Mouse (Mus musculus) small intestine, adult 2 months (tissue): ENCODE data around the gene Ccnd3. TPM values are rescaled to one million over a fixed set of nuclear protein-coding genes. Genes with fewer than 3 reads are reported as not detected.
"Not testable (repeated sequence)": the region's sequence is repeated elsewhere in the genome, so short reads cannot be mapped to it uniquely, and the experiment has no call there.

Experiments
- H3K27ac ChIP-seq: fragments of 200-500 bp; 2 replicates; pipeline ENCODE4 v1.5.1; 2012; ENCODE audit warnings: low read depth, low read length, control low read depth, inconsistent platforms; ENCODE audit not compliant: insufficient read depth
- H3K27me3 ChIP-seq: fragments of 200-500 bp; 2 replicates; pipeline ENCODE4 v1.6.1; 2012; ENCODE audit warnings: mild to moderate bottlenecking, moderate library complexity, low read length, inconsistent platforms; ENCODE audit not compliant: control insufficient read depth, insufficient read depth
- H3K36me3 ChIP-seq: fragments of 200-500 bp; 2 replicates; pipeline ENCODE4 v1.6.1; 2012; ENCODE audit warnings: mild to moderate bottlenecking, low read length, control low read depth, inconsistent platforms; ENCODE audit not compliant: control insufficient read depth, insufficient read depth
- H3K4me1 ChIP-seq: fragments of 200-500 bp; 2 replicates; pipeline ENCODE4 v1.6.1; 2012; ENCODE audit warnings: low read length, inconsistent platforms, mixed read lengths; ENCODE audit not compliant: control insufficient read depth, insufficient read depth, insufficient read length
- H3K4me3 ChIP-seq: fragments of 200-500 bp; 2 replicates; pipeline ENCODE4 v1.5.1; 2012; ENCODE audit warnings: low read depth, mild to moderate bottlenecking, control low read depth, inconsistent platforms, low read length, moderate library complexity
- CTCF ChIP-seq: fragments of 200-500 bp; IDR thresholded peaks from 2 replicates; pipeline ENCODE4 v1.5.1; 2012; ENCODE audit warnings: low read depth, mild to moderate bottlenecking, control low read depth, inconsistent platforms, low read length, moderate library complexity, mixed read lengths; ENCODE audit not compliant: insufficient replicate concordance, insufficient read length; ENCODE audit errors: extremely low read depth
- POLR2A ChIP-seq: fragments of 200-500 bp; IDR thresholded peaks from 2 replicates; pipeline ENCODE4 v1.6.1; 2012; ENCODE audit warnings: low read depth, mild to moderate bottlenecking, control low read depth, inconsistent platforms, low read length, moderate library complexity
- WGBS: fragments of 180-500 bp; shearing (Covaris S2); methylation state at CpG from one replicate; pipeline ENCODE4 v1.1.7; 2018; 5-methylcytosine and 5-hydroxymethylcytosine counted together
- polyA plus RNA-seq: library from polyadenylated mRNA; depleted of rRNA; stranded (reverse); fragments of >200 nt; gene quantifications from 2 replicates; pipeline ENCODE4 v1.2.3, GENCODE M21; 2012

The Ccnd3 gene
- polyA plus RNA-seq, 1 experiment, result 54.9 TPM

DNA sequence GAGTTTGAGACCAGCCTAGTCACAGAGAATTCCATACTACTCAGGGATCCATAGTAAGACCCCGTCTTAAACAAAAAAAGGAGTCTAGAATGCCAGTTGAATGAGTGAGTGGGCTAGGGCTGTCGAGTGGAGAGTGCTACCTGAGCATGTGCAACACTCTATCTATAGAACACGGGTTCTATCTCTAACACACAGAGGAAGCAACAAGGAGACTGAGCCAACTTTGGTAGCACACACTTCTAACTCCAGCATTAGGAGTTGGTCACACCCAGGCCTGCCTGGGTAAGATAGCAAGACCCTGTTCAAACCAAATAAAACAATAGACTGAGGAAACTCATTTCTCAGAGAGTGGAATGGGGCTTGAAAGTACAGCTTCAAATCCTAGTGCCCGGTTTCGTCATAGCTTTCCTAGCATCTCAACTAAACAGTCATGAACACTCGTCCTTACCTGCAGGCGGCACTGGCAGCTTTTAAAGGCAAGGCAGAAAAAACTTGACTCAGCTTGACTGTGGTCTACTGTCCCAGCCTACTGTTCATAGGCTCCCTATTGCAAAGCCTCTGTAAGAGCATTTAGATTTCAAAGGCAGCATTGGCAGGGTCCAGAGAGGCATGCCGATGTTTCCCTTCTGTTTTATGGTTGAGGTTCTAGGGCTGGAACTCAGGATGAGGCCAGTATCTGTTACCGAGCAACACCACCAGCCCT is 112.9 kb downstream of the Ccnd3 start:
- H3K4me3 ChIP-seq, result no peak overlapping the region
- WGBS, result 90% methylated on average over 9 of the region's 9 CpGs
- H3K27me3 ChIP-seq, result no peaks in the 10 kb centered on the region
- no peaks in the 10 kb centered on the region; the same call in 1 of the 2 replicates for H3K4me1 ChIP-seq
- peaks cover 39% of the 10 kb centered on the region for H3K36me3 ChIP-seq
- no peak for TF ChIP-seq POLR2A
- TF ChIP-seq CTCF, result no peak
- no peak overlapping the region for H3K27ac ChIP-seq

DNA sequence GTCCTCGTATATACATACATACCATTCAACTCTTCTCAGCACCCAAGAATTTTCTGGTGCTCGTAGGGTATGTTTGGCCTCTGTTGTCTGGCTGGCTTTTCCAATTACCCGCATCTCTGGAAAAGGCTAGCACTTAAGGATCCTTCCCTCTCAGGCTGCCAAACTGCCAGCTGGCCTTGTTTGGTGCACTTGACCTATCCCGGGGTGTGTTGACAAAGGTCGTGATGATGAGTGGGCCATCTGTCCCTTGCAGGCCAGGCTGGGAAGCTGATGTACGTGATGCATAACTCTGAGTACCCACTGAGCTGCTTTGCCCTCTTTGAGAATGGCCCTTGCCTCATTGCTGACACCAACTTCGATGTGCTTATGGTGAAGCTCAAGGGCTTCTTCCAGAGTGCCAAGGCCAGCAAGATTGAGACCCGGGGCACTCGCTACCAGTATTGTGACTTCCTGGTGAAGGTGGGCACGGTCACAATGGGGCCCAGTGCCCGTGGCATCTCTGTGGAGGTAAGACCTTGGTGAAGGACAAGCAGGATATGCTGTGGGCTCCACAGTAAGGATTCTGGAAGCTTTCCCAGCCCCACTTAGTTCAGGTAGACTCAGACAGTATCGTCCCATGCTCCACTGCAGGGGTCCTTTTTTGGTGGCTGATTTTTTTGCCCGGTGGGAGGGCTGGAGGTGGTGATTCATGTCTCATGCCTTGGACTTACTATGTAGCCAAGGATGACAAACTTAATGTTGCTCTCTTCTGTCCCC is 113.9 kb downstream of the Ccnd3 start:
- H3K4me1 ChIP-seq, result no peaks in the 10 kb centered on the region
- no peak overlapping the region for H3K27ac ChIP-seq
- H3K4me3 ChIP-seq, result no peak overlapping the region
- H3K27me3 ChIP-seq, result no peaks in the 10 kb centered on the region
- peaks cover 48% of the 10 kb centered on the region for H3K36me3 ChIP-seq
- 86% methylated on average over 13 of the region's 13 CpGs for WGBS
- TF ChIP-seq POLR2A, result no peak
- TF ChIP-seq CTCF, result no peak

DNA sequence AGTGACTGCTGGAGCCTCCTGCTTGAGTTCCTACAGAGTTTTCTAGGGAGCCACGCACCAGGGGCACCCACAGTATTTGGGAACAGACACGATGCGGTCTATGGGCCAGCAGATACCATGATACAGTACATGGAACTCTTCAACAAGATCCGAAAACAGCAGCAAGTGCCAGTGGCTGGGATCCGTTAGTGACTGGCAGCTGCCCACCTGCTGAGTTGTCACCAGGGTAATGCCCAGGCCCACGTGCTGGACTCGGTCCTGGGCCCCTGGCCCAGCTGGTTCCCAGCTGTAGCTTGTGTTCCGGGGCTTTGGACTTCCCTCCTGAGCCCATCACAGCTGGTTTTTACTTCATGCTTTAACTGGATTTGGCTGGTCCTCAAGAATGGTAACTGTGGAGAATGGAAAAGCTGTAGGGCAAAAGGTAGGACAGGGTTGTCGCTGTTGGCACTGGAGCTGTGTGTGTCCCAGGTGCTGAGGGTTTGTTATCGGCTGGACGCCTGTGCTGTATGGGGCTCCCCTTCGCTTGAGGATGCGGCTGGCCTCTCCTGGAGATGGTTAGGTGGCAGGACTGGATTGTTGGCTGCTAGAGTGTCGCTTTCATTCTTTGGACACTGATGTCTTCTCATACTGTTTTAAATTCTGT is 118.2 kb downstream of the Ccnd3 start:
- H3K36me3 ChIP-seq, result peaks cover 43% of the 10 kb centered on the region
- H3K27ac ChIP-seq, result no peak overlapping the region
- WGBS, result 93% methylated on average over 14 of the region's 14 CpGs
- no peaks in the 10 kb centered on the region for H3K27me3 ChIP-seq
- peaks cover 2% of the 10 kb centered on the region; the same call in 1 of the 2 replicates for H3K4me1 ChIP-seq
- no peak for TF ChIP-seq CTCF
- TF ChIP-seq POLR2A, result no peak
- no peak overlapping the region for H3K4me3 ChIP-seq

DNA sequence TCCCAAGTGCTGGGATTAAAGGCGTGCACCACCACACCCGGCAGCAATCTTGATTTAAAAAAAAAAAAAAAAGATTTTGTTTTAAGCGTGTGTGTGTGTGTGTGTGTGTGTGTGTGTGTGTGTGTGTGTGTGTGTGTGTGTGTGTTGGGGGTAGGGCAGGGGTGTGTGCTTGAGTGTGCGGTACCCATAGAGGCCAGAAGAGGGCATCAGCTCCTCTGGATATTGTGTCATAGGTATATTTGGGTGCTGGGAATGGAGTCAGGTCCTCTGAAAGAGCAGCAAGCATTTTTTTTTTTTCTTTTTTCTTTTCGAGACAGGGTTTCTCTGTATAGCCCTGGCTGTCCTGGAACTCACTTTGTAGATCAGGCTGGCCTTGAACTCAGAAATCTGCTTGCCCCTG is 119.7 kb downstream of the Ccnd3 start:
- 99% methylated on average over 5 of the region's 5 CpGs for WGBS
- not testable (repeated sequence) for H3K4me3 ChIP-seq, H3K4me1 ChIP-seq, H3K27me3 ChIP-seq, H3K27ac ChIP-seq
- H3K36me3 ChIP-seq, result peaks cover 34% of the 10 kb centered on the region

DNA sequence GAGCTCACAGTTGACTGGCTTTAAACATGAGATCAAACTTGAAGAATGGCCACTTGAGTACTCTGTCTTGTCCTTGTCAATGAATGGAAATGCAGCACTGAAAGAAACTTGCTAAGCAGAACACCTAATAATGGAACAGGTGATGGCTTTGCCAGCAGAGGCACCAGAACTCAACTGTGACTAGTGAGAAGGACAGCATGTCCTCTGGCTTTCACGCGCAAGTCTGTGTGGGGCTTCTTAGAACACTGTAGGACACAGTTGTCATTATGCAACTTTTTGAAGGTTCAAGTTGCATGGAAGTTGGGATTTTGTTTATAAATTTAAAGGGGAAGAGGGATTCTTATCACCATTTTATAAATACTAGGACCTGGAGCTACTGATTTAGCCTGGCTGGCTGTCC is 120.2 kb downstream of the Ccnd3 start:
- no peak for TF ChIP-seq CTCF
- H3K4me3 ChIP-seq, result no peak overlapping the region
- WGBS, result 98% methylated on average over 2 of the region's 2 CpGs

DNA sequence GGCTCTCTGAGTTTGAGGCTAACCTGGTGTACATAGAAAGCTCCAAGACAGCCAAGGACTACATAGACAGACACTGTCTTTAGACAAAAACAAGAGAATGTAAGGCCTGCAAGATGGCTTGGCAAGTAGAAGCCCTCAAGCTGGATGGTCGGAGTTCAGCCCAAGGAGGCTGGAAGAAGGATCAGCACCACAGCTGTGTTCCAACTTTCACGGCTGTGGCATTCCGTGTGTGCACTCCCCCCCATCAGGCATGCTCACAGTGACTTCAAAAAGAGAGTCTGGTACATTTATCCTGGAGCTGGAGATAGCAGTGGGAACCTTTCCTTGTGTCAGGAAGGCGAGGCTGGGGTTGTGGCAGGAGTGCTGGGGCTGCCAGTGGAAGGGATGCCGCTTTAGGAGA is 121.2 kb downstream of the Ccnd3 start:
- WGBS, result 85% methylated on average over 5 of the region's 5 CpGs
- H3K4me3 ChIP-seq, result no peak overlapping the region
- H3K4me1 ChIP-seq, result peaks cover 6% of the 10 kb centered on the region; the same call in 1 of the 2 replicates
- H3K27me3 ChIP-seq, result no peaks in the 10 kb centered on the region
- TF ChIP-seq POLR2A, result no peak
- no peak for TF ChIP-seq CTCF
- H3K27ac ChIP-seq, result no peak overlapping the region
- peaks cover 24% of the 10 kb centered on the region for H3K36me3 ChIP-seq

More for the DNA sequence above, 120.2 kb downstream of the Ccnd3 start:
- Histone ChIP-seq H3K4me1 (peaks cover 2% of the 10 kb centered on the region; the same call in 1 of the 2 replicates), H3K27me3 (no peaks in the 10 kb centered on the region), H3K27ac (no peak overlapping the region), H3K36me3 (peaks cover 29% of the 10 kb centered on the region)

DNA sequence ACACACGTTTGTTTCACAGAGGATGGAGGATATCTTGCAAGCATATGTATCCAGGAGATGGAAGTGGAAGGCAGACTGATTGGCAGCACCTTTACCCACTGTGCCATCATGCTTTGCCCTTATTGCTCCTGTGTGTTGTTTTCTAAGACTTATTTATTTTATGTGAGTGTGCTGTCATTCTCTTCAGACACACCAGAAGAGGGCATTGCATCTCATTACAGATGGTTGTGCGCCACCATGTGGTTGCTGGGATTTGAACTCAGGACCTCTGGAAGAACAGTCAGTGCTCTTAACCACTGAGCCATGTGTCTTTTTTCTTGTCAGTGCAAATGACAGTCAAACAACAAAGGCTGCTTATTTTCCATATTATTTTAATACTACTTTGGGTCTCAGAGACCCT is 122.9 kb downstream of the Ccnd3 start:
- no peak overlapping the region for H3K4me3 ChIP-seq
- peaks cover 16% of the 10 kb centered on the region for H3K36me3 ChIP-seq
- TF ChIP-seq POLR2A (no peak), CTCF (no peak)
- WGBS, result 84% methylated on average over 2 of the region's 2 CpGs
- no peak overlapping the region for H3K27ac ChIP-seq
- peaks cover 13% of the 10 kb centered on the region; the same call in 1 of the 2 replicates for H3K4me1 ChIP-seq
- no peaks in the 10 kb centered on the region for H3K27me3 ChIP-seq
